Mouse (Mus musculus) megakaryocyte, embryonic 14.5 days (primary cell): ENCODE data around the gene Ptprg.

Source experiments
- FLI1 ChIP-seq: IDR thresholded peaks from 2 replicates; pipeline ENCODE4 v1.6.1; 2012; ENCODE audit warnings: low read length, inconsistent platforms, mixed read lengths
- GATA1 ChIP-seq: IDR thresholded peaks from 3 replicates; pipeline ENCODE4 v1.6.1; 2012; ENCODE audit warnings: mixed read lengths, low read length, inconsistent platforms, borderline replicate concordance

DNA sequence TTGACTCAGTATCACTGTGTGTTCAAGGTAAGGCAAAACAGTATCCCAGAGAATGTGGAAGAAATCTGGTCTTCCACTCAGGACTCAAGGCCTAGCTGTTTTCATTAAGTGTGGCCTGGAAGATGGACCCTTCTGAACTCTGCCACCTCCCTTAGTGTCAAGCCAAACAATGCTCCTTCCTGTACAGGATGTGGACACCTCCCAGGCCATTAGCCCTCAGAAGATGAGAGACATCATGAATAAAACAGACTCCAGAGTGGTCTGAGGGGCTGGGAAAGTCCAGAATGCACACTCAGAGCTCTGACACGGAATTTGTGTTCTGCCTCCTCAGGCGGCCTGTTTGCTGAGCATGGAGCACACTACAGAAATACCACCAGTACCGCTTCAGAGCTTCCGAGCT lies 581.2 kb downstream of the Ptprg start:
- TF ChIP-seq GATA1 (no peak), FLI1 (no peak)
